Mouse (Mus musculus) myocyte (in vitro differentiated cells): ENCODE results near the gene Spint4. TPM values are rescaled to one million over a fixed set of nuclear protein-coding genes. Genes with fewer than 3 reads are reported as not detected.

ENCODE experiments used
- H3K27me3 ChIP-seq: one replicate; pipeline ENCODE4 v1.6.1; 2011; ENCODE audit not compliant: control insufficient read depth, insufficient read depth, insufficient read length
- H3K36me3 ChIP-seq: one replicate; pipeline ENCODE4 v1.6.1; 2011; ENCODE audit not compliant: control insufficient read depth, insufficient read depth
- H3K4me2 ChIP-seq: one replicate; pipeline ENCODE4 v1.6.1; 2011; ENCODE audit warnings: low read depth, control low read depth
- H3K4me3 ChIP-seq: one replicate; pipeline ENCODE4 v1.5.1; 2011; ENCODE audit warnings: mild to moderate bottlenecking, control low read depth, moderate library complexity
- H3K79me2 ChIP-seq: one replicate; pipeline ENCODE4 v1.6.1; 2011; ENCODE audit not compliant: control insufficient read depth, insufficient read depth
- H3ac ChIP-seq: one replicate; pipeline ENCODE4 v1.6.1; 2011; ENCODE audit not compliant: control insufficient read depth, insufficient read length
- CEBPB ChIP-seq: IDR thresholded peaks from 2 replicates; pipeline ENCODE4 v1.6.1; 2011; ENCODE audit warnings: mild to moderate bottlenecking, moderate library complexity; ENCODE audit not compliant: poor library complexity, insufficient read depth, severe bottlenecking
- E2F4 ChIP-seq: IDR thresholded peaks from one replicate; pipeline ENCODE4 v1.6.1; 2011; ENCODE audit warnings: mild to moderate bottlenecking, control low read depth, moderate library complexity; ENCODE audit not compliant: insufficient read depth
- MAX ChIP-seq: IDR thresholded peaks from one replicate; pipeline ENCODE4 v1.6.1; 2011; ENCODE audit warnings: low read depth, mild to moderate bottlenecking, control low read depth
- MYOD1 ChIP-seq, 3 experiments: IDR thresholded peaks; one replicate each; pipeline ENCODE4 v1.6.1; 2011; ENCODE audit warnings: control low read depth in 2 of 3, low read depth in 2 of 3, mild to moderate bottlenecking in 2 of 3, moderate library complexity in 1 of 3; ENCODE audit not compliant: insufficient read length in 2 of 3, control insufficient read depth in 1 of 3
- MYOG ChIP-seq, 3 experiments: IDR thresholded peaks; one replicate each; pipeline ENCODE4 v1.6.1; 2011; ENCODE audit warnings: control low read depth in 2 of 3, low read depth in 2 of 3, mild to moderate bottlenecking in 2 of 3; ENCODE audit not compliant: insufficient read length in 2 of 3, control insufficient read depth in 1 of 3, insufficient read depth in 1 of 3
- POLR2A ChIP-seq: IDR thresholded peaks from one replicate; pipeline ENCODE4 v1.6.1; 2011; ENCODE audit warnings: low read depth, mild to moderate bottlenecking, control low read depth, moderate library complexity; ENCODE audit not compliant: insufficient read length
- POLR2AphosphoS2 ChIP-seq: IDR thresholded peaks from one replicate; pipeline ENCODE4 v1.6.1; 2011; ENCODE audit warnings: low read depth, control low read depth; ENCODE audit not compliant: insufficient read length
- REST ChIP-seq: IDR thresholded peaks from one replicate; pipeline ENCODE4 v1.6.1; 2011; ENCODE audit warnings: mild to moderate bottlenecking, control low read depth, moderate library complexity; ENCODE audit not compliant: insufficient read depth, insufficient read length
- SRF ChIP-seq: IDR thresholded peaks from one replicate; pipeline ENCODE4 v1.6.1; 2011; ENCODE audit warnings: low read depth; ENCODE audit not compliant: control insufficient read depth, insufficient read length
- TCF12 ChIP-seq: IDR thresholded peaks from one replicate; pipeline ENCODE4 v1.6.1; 2011; ENCODE audit warnings: mild to moderate bottlenecking, control low read depth; ENCODE audit not compliant: poor library complexity, insufficient read depth, severe bottlenecking
- TCF3 ChIP-seq: IDR thresholded peaks from one replicate; pipeline ENCODE4 v1.6.1; 2011; ENCODE audit warnings: low read depth, control low read depth; ENCODE audit not compliant: insufficient read length
- USF1 ChIP-seq: IDR thresholded peaks from one replicate; pipeline ENCODE4 v1.6.1; 2011; ENCODE audit warnings: low read depth, mild to moderate bottlenecking, control low read depth, moderate library complexity
- polyA plus RNA-seq: library from polyadenylated mRNA; unstranded; fragments of >200 nt; fragmentation: generic; extraction: Trizol; gene quantifications from one replicate; pipeline ENCODE4 v1.2.1, GENCODE M21; 2012; ENCODE audit warnings: missing spikeins

The Spint4 gene
- polyA plus RNA-seq, 1 experiment: not detected

DNA sequence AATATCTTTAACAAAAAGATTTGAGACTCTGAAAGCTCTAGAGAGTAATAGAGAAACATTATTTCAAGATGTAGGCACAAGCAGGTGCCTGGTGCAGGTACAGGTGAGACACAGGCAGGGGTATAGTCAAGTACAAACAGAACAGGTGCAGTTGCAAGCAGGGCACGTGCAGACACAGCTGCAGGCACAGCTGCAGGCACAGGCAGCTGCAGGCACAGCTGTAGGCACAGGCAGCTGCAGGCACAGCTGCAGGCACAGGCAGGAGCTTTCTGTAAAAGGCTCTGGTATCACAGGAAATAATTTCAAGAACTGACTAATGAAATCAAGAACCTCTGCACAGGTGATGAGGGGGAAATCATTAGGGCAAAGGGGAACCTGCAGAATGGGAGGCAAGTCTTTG lies 27.4 kb upstream of the Spint4 start:
- no peaks in the 10 kb centered on the region for H3K27me3 ChIP-seq
- H3K4me3 ChIP-seq: no peak overlapping the region
- peak; percentile 56 for TF ChIP-seq TCF3
- TF ChIP-seq POLR2AphosphoS2: no peak
- peak in 2 of 3 experiments; percentile 55 to 83 for TF ChIP-seq MYOG (IDR thresholded peaks at IDR 0.05; ENCODE audit: control insufficient read depth in 1 of 3, insufficient read depth in 1 of 3, insufficient read length in 2 of 3, low read depth in 2 of 3)
- peak in 1 of 3 experiments; percentile 80 for TF ChIP-seq MYOD1 (IDR thresholded peaks at IDR 0.05; ENCODE audit: control insufficient read depth in 1 of 3, insufficient read length in 2 of 3, low read depth in 2 of 3)
- H3K36me3 ChIP-seq: no peaks in the 10 kb centered on the region
- H3K79me2 ChIP-seq: no peaks in the 10 kb centered on the region
- no peak overlapping the region for H3K4me2 ChIP-seq
- H3ac ChIP-seq: no peak overlapping the region

DNA sequence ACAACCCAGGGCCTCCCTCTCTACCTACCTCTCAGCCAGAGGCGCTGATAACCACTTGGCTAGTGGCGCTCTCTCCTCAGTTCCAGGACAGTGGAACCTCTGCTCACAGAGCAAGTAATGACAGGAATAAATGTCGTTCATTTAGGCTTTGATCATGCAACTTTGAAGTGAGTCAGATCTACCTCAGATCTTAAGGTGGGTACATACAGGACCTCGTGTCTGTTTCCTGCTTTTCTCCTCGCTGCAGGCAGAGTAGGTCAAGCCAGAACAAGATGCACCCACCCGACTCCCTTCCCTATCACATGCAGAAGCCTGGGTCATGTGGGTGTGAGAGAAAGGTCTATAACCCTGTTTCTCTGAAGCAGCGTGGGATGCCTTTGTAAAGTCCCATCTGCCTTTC lies 24.3 kb upstream of the Spint4 start, which contains the start of gene Wfdc11:
TSS of gene Wfdc11 (minus strand) at position 101 of the 400 bp plus-strand sequence.
- Histone ChIP-seq H3K4me2 (no peak within 1 kb of the TSS), H3K4me3 (no peak within 1 kb of the TSS), H3ac (no peak within 1 kb of the TSS), H3K36me3 (no peaks in the 10 kb centered on the region), H3K27me3 (no peaks in the 10 kb centered on the region), H3K79me2 (no peaks in the 10 kb centered on the region)
- no peak for TF ChIP-seq MYOD1 (IDR thresholded peaks at IDR 0.05; ENCODE audit: control insufficient read depth in 1 of 3, insufficient read length in 2 of 3, low read depth in 2 of 3)
- no peak for TF ChIP-seq TCF3
- TF ChIP-seq POLR2AphosphoS2: no peak
- no peak for TF ChIP-seq USF1
- TF ChIP-seq MYOG (IDR thresholded peaks at IDR 0.05; ENCODE audit: control insufficient read depth in 1 of 3, insufficient read depth in 1 of 3, insufficient read length in 2 of 3, low read depth in 2 of 3): no peak
- no peak for TF ChIP-seq POLR2A
- TF ChIP-seq REST: no peak
- TF ChIP-seq CEBPB: no peak
- no peak for TF ChIP-seq TCF12
- TF ChIP-seq E2F4: no peak
- no peak for TF ChIP-seq MAX
- no peak for TF ChIP-seq SRF

DNA sequence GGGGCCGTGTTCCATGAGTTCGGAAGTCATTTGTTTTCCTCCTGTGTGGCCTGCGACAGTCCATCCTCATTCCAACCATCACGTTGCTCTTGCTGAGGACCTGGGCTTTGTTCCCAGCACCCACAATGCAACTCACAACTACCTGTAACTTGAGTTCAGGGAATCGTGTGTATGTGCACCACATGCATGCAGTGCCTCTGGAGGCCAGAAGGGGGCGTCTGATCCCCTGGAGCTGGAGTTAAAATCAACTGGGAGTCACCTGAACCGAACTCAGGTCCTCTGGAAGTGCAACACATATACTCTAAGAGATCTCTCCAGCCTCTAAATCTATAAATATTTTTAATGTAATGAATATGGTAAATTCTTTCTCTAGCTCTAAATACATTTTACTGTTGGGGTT lies 22.2 kb upstream of the Spint4 start:
- TF ChIP-seq TCF3: no peak
- TF ChIP-seq MYOD1 (IDR thresholded peaks at IDR 0.05; ENCODE audit: control insufficient read depth in 1 of 3, insufficient read length in 2 of 3, low read depth in 2 of 3): no peak
- no peak for TF ChIP-seq POLR2AphosphoS2
- Histone ChIP-seq H3K79me2 (no peaks in the 10 kb centered on the region), H3K4me3 (no peak overlapping the region), H3K36me3 (no peaks in the 10 kb centered on the region), H3ac (no peak overlapping the region), H3K27me3 (no peaks in the 10 kb centered on the region), H3K4me2 (no peak overlapping the region)

DNA sequence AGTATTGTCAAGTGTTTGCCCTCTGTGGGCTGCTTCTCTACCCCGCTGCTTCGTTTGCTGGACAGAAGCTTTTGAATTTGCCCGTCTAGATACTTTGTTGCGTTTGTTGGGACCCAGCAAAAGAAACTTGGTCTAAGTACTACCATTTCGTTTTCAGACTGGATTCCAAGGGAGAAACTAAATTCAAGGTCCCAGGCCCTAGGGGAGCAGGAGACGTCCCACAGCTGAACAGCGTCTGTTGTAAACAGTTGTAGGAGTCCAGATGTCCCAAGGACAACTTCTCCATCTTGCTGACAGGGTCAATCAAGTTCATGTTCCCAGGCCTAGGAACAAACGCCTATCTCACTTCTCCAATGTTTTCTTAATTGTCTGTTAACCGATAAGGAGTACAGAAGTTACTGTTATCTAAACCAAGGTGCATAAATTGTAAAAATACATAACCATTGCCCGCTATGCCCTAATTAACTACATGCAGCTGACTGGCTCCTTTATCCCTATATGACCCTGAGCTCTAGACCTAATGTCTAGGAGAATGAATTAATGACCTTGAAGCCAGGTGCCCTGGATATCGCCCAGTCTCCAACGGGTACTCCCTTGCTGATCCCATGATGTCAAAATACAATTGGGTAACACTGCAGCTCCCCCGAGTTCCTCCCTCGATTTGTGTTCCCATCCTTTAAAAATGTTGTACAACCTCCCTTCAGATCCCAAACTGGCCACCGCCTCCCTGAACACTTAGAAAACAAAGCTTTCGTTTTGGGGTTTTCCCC lies 21.2 kb upstream of the Spint4 start:
- H3K36me3 ChIP-seq: no peaks in the 10 kb centered on the region
- H3K4me3 ChIP-seq: no peak overlapping the region
- TF ChIP-seq TCF12 (no peak), CEBPB (no peak)
- H3K27me3 ChIP-seq: no peaks in the 10 kb centered on the region
- H3K4me2 ChIP-seq: no peak overlapping the region
- no peak overlapping the region for H3ac ChIP-seq
- H3K79me2 ChIP-seq: no peaks in the 10 kb centered on the region

DNA sequence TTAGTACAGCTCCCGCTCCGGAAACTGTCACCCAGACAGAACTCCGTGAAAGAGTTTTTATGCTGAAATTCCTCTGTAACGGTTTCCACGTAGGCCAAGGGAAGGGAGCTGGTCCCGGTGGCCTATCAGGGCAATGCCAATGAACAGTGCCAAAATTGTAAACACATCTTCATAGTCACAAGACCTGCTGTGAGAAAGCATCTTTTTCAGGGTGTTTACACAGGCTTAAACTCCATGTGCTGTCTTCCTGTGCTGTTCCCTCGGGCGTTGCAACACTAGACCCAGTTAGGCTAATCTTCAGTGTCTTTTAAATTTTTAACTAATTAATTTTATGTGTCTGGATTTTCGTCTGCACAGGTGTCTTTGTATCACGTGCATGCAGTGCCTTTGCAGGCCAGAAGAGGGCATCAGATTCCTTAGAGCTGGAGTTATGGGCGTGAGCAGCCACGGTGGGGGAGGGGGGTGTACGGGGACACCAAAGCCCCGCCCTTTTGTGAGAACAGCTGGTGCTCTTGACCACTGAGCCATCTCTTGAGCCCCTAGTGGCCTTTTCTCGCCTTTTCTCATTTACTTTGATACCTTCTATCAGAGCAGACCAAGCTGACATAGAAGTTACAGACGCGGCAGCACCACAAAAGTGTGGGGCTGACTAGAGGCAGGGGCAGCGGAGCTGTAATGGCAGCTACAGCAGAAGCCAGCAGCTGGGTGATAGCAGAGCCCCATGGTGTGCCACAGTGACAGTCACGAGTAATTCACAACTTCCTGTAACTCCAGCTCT lies 19.3 kb upstream of the Spint4 start:
- Histone ChIP-seq H3K4me3 (no peak overlapping the region), H3K27me3 (peaks cover 3% of the 10 kb centered on the region)
- no peak for TF ChIP-seq POLR2AphosphoS2
- no peak for TF ChIP-seq MYOG (IDR thresholded peaks at IDR 0.05; ENCODE audit: control insufficient read depth in 1 of 3, insufficient read depth in 1 of 3, insufficient read length in 2 of 3, low read depth in 2 of 3)

More for the DNA sequence above, 19.3 kb upstream of the Spint4 start:
- Histone ChIP-seq H3K79me2 (no peaks in the 10 kb centered on the region), H3K36me3 (no peaks in the 10 kb centered on the region), H3ac (no peak overlapping the region), H3K4me2 (no peak overlapping the region)
